Mouse (Mus musculus) liver, postnatal 0 days (tissue): Measurements from ENCODE around the gene Smim23.

Source experiments
- CTCF ChIP-seq: sonication (generic); IDR thresholded peaks from 2 replicates; pipeline ENCODE4 v1.5.1; 2016; ENCODE audit warnings: antibody characterized with exemption, low read depth
- EP300 ChIP-seq: IDR thresholded peaks from 2 replicates; pipeline ENCODE4 v1.6.1; 2016; ENCODE audit warnings: antibody characterized with exemption, low read depth, mild to moderate bottlenecking

DNA sequence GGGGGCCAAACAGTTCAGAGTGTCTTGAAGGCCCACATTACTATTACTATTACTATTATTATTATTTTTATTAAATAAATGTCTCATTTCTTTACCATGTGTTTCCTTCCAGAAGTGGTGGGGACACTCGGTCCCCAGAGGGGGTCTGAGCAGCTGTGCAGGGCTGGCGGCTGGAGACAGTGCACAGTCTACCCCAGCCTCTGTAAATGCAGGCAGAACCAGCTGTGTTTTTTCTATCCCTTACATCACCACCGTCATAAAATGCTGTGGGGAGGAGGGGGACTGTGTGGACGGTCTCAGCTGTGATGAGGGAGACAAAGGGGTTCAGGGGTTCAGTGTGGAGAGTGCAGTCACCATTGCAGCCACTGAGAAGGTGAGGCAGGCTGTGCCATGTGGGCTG, 26.0 kb downstream of the Smim23 start:
- TF ChIP-seq CTCF (no peak), EP300 (no peak)
